Mouse (Mus musculus) megakaryocyte, embryonic 14.5 days (primary cell): Measurements from ENCODE around the gene Fntb.

Experiments
- FLI1 ChIP-seq: IDR thresholded peaks from 2 replicates; pipeline ENCODE4 v1.6.1; 2012; ENCODE audit warnings: low read length, inconsistent platforms, mixed read lengths
- GATA1 ChIP-seq: IDR thresholded peaks from 3 replicates; pipeline ENCODE4 v1.6.1; 2012; ENCODE audit warnings: mixed read lengths, low read length, inconsistent platforms, borderline replicate concordance

GRCm38 (mm10) chr12:76868463-76869198, 103.2 kb downstream of the Fntb start:
- TF ChIP-seq GATA1 (no peak), FLI1 (no peak)
